Mouse (Mus musculus) cortical plate, adult 2 months (tissue): ENCODE results near the gene Lyzl6. TPM values are rescaled to one million over a fixed set of nuclear protein-coding genes. Genes with fewer than 3 reads are reported as not detected.
"Not testable (repeated sequence)": the region's sequence is repeated elsewhere in the genome, so short reads cannot be mapped to it uniquely, and the experiment has no call there.

ENCODE experiments used
- H3K27ac ChIP-seq: fragments of 200-500 bp; 2 replicates; pipeline ENCODE4 v1.5.1; 2012; ENCODE audit warnings: low read length, control low read depth, inconsistent platforms; ENCODE audit not compliant: insufficient read depth
- H3K4me1 ChIP-seq: fragments of 200-500 bp; 2 replicates; pipeline ENCODE4 v1.6.1; 2011; ENCODE audit warnings: low read length; ENCODE audit not compliant: control insufficient read depth, insufficient read depth
- H3K4me3 ChIP-seq: fragments of 200-500 bp; 2 replicates; pipeline ENCODE4 v1.5.1; 2011; ENCODE audit warnings: mild to moderate bottlenecking, low read length, control low read depth; ENCODE audit not compliant: insufficient read depth
- CTCF ChIP-seq: fragments of 200-500 bp; IDR thresholded peaks from 2 replicates; pipeline ENCODE4 v1.5.1; 2011; ENCODE audit warnings: mild to moderate bottlenecking, control low read depth, low read length; ENCODE audit not compliant: insufficient read depth; ENCODE audit errors: extremely low read depth
- POLR2A ChIP-seq: fragments of 200-500 bp; IDR thresholded peaks from 2 replicates; pipeline ENCODE4 v1.6.1; 2011; ENCODE audit warnings: mild to moderate bottlenecking, low read length, control low read depth; ENCODE audit not compliant: insufficient read depth; ENCODE audit errors: extremely low read depth
- polyA plus RNA-seq: library from polyadenylated mRNA; depleted of rRNA; stranded (reverse); fragments of >200 nt; gene quantifications from 2 replicates; pipeline ENCODE4 v1.2.3, GENCODE M21; 2012; rRNA removed

Lyzl6 gene
- not detected in 2 replicates for polyA plus RNA-seq

DNA sequence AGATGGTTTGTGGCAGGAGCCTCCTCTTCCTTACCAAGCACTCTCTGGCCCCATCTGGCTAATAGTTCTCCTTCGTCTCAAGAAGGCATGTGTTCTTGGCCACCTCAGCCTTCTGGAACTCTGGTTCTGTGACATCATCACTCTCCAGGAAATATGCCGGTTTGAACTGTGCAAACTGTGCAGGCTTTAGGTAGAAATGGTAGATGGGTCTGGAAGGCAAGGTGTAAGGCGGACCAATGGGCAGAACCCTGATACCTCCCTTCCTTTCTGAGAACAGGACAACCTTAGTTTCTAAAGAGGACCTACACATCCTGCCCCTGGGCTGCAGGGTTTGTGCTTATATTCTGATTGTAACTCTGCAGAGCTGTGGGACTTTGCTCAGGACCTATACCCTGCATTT, at the start of gene Lyzl6:
Gene Lyzl6 (minus strand): TSS at position 101 of the 400 bp plus-strand sequence.
- no peak within 1 kb of the TSS for H3K27ac ChIP-seq
- H3K4me1 ChIP-seq: no peaks in the 10 kb centered on the region
- H3K4me3 ChIP-seq: no peak within 1 kb of the TSS
- TF ChIP-seq POLR2A (no peak), CTCF (no peak)

DNA sequence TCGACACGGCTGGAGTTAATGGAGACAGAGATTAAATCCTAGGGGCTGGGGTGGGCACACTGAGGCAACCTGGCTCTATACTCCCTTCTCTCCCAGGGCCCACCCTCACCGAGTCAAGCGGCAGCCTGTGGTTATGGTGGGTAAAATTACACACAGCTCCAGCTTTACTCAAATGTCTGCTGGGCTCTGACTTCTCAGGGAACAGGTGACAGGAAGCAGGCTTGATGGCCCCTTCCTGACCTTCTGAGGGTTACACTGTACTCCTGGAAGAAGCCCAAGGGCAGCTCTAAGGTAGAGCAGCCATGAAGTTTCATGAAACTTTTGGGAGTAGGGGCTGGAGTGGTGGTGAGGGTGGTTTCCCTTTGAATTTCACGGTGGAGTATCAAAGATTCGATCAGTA, 48.0 kb upstream of the Lyzl6 start:
- no peak overlapping the region for H3K4me3 ChIP-seq
- peaks cover 6% of the 10 kb centered on the region for H3K4me1 ChIP-seq
- no peak overlapping the region for H3K27ac ChIP-seq
- TF ChIP-seq POLR2A (no peak), CTCF (no peak)

DNA sequence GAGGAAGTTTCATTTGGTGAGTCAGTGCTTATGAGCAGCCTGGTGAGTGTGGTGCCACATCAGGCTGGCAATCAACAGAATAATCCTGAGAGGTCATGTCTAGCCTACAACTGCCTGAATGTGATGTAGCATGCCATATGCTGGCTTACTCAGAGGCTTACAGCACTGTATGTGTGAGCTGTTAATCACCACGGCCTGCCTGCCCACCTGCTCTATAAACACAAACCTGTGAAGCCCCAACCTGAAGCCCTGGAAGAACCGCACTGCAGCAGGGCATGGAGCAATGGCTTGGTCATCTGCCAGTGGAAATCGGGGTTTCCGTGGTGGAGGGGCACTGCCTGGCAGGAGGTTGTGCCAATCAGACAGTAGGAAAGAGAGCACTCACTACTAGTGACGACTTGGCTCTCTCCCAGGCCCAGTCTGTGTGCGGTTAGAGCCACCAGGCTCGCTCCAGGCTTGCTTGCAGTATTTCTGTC, 46.6 kb upstream of the Lyzl6 start:
- TF ChIP-seq POLR2A (no peak), CTCF (no peak)
- no peak overlapping the region for H3K4me3 ChIP-seq
- H3K27ac ChIP-seq: no peak overlapping the region
- H3K4me1 ChIP-seq: peaks cover 2% of the 10 kb centered on the region; the same call in 1 of the 2 replicates

DNA sequence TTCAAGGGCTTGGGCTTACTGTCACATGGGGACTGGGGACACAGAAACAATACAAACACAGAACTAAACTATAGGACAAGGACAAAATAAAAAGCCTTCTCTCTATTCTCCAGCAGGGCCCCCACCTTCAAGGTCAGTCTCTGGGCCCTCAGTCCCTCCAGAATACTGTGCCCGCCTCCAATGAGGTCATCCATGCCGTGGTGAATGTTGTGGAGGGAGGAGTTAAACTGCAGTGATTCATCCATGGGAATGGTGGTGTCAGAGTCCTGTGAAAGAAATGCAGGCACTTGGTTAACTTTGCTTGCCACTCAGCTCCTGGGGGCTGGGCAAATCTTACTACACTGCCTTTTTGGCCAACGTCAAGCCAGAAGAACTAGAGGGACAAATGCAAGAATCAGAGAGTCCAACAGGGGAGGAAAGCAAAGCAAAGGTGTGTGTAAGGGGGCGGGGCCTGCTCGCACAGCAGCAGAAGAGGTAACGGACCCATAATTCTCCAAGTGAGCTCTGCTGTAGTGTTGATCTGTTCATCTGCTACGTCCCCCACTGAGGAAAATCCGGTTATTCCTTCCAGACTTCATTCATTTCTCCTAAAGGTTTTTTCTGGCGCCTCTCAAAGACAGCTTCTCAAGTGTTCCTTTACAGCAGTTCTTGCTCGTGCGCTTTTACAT, 45.1 kb upstream of the Lyzl6 start:
- Histone ChIP-seq H3K4me3 (no peak overlapping the region), H3K4me1 (peaks cover 2% of the 10 kb centered on the region; the same call in 1 of the 2 replicates), H3K27ac (no peak overlapping the region)
- TF ChIP-seq POLR2A: no peak
- no peak for TF ChIP-seq CTCF

DNA sequence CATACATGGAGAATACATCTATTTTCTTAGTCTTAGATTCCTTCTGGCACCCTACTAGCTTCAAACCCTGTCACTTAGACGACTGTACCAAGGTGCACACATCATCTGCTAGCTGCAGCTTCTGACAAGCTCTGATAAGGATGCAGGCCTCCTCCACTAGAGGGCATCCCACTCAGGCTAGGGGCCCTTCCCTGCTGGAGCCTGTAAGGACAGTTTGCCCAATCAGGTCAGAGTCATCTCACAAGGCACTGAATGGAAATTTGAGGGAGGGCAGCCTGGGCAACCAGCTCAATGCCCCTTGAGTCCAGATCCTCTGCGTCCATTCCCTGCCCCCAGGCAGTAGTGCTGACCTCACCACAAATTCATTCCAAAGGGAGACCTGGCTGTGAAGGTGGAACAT, 38.4 kb upstream of the Lyzl6 start:
- H3K4me1 ChIP-seq, H3K4me3 ChIP-seq, H3K27ac ChIP-seq: not testable (repeated sequence)
- TF ChIP-seq CTCF: peak; percentile 62

DNA sequence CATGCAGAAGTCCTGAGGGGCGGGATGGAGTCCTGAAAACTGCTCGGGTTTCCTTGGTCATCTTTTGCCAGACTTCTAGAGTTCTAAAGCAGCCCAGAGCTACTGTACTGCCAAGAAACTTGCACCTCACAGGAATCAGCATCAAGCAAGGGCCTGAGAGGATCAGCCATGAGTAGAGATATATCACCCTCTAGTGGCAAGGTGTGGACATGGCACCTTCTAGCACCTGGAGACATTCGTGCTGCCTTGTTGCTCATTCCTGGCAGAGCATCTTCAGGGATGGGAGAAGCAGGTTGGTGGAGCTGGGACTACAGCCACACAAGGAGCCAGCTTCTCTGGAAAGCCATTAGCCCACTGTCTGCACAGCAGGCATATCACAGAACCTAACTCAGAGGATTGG, 36.9 kb upstream of the Lyzl6 start:
- no peak for TF ChIP-seq POLR2A
- TF ChIP-seq CTCF: peak; percentile 98
- H3K4me1 ChIP-seq: no peaks in the 10 kb centered on the region
- H3K27ac ChIP-seq: no peak overlapping the region
- no peak overlapping the region for H3K4me3 ChIP-seq

DNA sequence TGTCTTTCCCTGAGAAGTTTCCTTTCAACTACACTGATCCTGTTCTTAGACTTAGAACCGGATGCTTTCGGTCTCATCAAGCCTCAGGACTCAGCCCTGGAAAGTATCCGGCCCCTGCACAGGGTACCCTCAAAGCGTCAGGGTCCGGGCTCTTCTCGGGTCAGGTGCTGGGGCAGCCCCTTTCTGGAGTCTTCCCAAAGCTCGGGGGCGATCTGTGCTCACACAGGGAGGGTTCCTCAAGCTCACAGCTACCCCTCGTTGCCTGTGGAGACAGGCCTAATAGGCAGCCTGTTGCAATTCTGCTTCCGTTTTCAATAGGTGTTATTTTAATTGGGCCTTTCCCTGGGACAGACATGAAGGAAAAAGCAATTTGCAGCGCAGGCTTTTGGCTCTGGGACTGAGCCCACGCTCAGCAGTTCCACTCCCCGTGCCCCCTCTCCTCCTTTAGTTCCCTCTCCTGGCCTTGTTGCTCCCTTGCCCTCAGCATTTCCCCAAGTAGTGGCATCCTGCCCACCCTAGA, 28.3 kb upstream of the Lyzl6 start:
- H3K4me3 ChIP-seq: no peak overlapping the region
- H3K4me1 ChIP-seq: peaks cover 22% of the 10 kb centered on the region
- TF ChIP-seq POLR2A: no peak
- no peak for TF ChIP-seq CTCF
- peak overlapping the region; percentile 87 for H3K27ac ChIP-seq

DNA sequence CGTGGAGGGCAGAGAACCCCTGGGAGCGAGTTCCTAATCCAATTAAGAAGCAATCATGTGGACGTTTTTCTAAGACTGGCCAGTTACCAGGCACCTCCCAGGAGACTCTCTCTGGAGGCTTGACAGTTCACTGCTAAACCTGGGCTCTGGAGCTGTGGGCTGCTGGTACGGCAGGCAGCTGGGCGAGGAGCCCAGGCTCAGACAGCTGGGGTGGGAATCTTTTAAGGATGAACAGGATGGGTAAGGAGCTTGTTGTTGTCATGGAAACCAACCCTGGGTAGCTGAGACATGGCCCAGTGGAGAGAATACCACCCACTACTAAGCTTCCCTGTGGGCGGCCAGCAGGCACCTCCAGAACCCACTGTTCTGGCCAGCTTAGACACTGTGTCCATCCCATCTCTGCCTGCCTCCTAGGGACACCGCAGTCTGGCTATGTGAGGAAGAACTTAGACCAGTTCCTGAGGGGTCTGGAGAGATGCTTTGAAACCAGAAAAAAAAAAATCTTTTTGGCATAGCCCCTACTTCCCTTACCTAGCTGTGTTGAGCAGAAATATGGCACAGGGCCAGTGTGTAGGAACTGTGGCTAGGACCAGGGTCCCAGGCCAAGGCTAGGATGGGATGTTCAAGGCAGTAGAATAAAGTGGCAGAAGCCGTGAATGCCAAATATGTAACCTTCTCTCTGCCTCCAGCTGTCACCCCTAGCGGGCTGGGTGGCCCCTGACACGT, 27.7 kb upstream of the Lyzl6 start:
- peak overlapping the region; percentile 93 for H3K27ac ChIP-seq
- TF ChIP-seq CTCF (no peak), POLR2A (0 out of 2 replicates have a peak, but pooled peaks have one; percentile 31)

DNA sequence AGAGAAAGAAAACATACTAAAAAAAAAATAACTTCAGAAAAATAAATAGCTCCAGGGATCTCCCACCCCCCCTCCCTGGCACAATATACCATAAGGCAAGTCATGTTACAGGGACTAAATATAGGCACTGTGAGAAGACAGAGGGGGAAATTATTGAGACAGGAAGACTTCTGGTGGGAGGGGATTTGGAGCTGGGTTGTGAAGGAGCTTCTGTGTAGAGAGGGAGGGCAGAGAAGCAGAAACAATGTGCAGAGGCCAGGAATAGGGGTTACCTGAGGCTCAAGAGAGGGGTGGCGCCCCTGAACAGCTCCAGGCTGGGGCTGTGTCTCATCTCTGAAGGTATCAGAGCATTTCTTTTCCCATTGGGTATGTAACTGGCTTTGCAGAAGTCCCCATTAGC, 27.0 kb upstream of the Lyzl6 start:
- Histone ChIP-seq H3K27ac (peak overlapping the region; percentile 93), H3K4me1 (peaks cover 28% of the 10 kb centered on the region), H3K4me3 (no peak overlapping the region)
- TF ChIP-seq CTCF (no peak), POLR2A (no peak)

More for the DNA sequence above, 27.7 kb upstream of the Lyzl6 start:
- peaks cover 24% of the 10 kb centered on the region for H3K4me1 ChIP-seq
- H3K4me3 ChIP-seq: no peak overlapping the region
